Comparison of ENCODE assay signal across 19 mouse cellular contexts in genomic region chr13:73400921-73401320, GRCm38 (mm10).
DNase-seq lines count a peak whose midpoint lies in the region.
"Had no signal": no experiment of that assay in that cellular context is flagged by ENCODE, and none has a peak within 500 bp of the region (broad histone marks: within the 10 kb centered on the region; RNA-seq: fewer than 3 reads in every experiment).

No protein-coding gene starts in this region.

- DNase-seq in layer of hippocampus, adult 11-12 months (ENCODE audit: low spot score), result peak; percentile 7
- no peak for DNase-seq in layer of hippocampus, postnatal 36 days
- peak; percentile 15 to 19 for DNase-seq in left cerebral cortex, postnatal 14 days (ENCODE audit: low spot score in 2 of 2)
- no peak for DNase-seq in left cerebral cortex, postnatal 10 days (ENCODE audit: extremely low spot score in 1 of 2, low spot score in 2 of 2)
- DNase-seq in right cerebral cortex, adult 2 months (ENCODE audit: low spot score in 2 of 2), result peak; percentile 29 to 35
- no peak for DNase-seq in right cerebral cortex, postnatal 14 days
- DNase-seq in kidney, adult 8-10 months, result no peak
- DNase-seq: adrenal gland, adult 2 months; adrenal gland, postnatal 14 days; cerebellum, adult 11-12 months; cerebellum, adult 8-10 months; cerebellum, postnatal 10 days; cerebellum, postnatal 36 days; embryo, embryonic 11 days; gastrocnemius, postnatal 10 days; gastrocnemius, postnatal 36 days; heart, adult 2 months; heart, postnatal 14 days; heart, postnatal 4 days had no signal

- intact Hi-C loops in left cerebral cortex, postnatal 14 days (cut with DNase I), result no loop called here
- intact Hi-C loops in left cerebral cortex, postnatal 10 days (cut with DNase I), result no loop called here

Comparison
In these comparisons a context has a peak if more than half of its experiments do, and no peak if none do; other contexts are left out.
1. DNase-seq: peak in layer of hippocampus, adult 11-12 months (single experiment), left cerebral cortex, postnatal 14 days (2 of 2) and right cerebral cortex, adult 2 months (2 of 2); none in layer of hippocampus, postnatal 36 days (0 of 2), left cerebral cortex, postnatal 10 days (0 of 2), right cerebral cortex, postnatal 14 days (single experiment) and kidney, adult 8-10 months (0 of 2).